Mouse (Mus musculus) kidney, adult 2 months (tissue): ENCODE results near the gene Golga2. TPM values are rescaled to one million over a fixed set of nuclear protein-coding genes. Genes with fewer than 3 reads are reported as not detected.

Experiments used
- DNase-seq: peaks from one replicate; pipeline ENCODE4 v3.0.0; 2021
- H3K27ac ChIP-seq: fragments of 200-500 bp; 2 replicates; pipeline ENCODE4 v1.5.1; 2012; ENCODE audit warnings: low read depth, low read length, control low read depth, inconsistent platforms; ENCODE audit not compliant: insufficient read depth
- H3K27me3 ChIP-seq: fragments of 200-500 bp; replicated peaks from 2 replicates; pipeline ENCODE4 v1.6.1; 2012; ENCODE audit warnings: mild to moderate bottlenecking, moderate library complexity, low read length, inconsistent platforms; ENCODE audit not compliant: control insufficient read depth, insufficient read depth
- H3K36me3 ChIP-seq: fragments of 200-500 bp; 2 replicates; pipeline ENCODE4 v1.6.1; 2012; ENCODE audit warnings: mild to moderate bottlenecking, moderate library complexity, low read length, inconsistent platforms; ENCODE audit not compliant: control insufficient read depth, insufficient read depth
- H3K4me1 ChIP-seq: fragments of 200-500 bp; 2 replicates; pipeline ENCODE4 v1.6.1; 2011; ENCODE audit warnings: low read length; ENCODE audit not compliant: control insufficient read depth, insufficient read depth
- H3K4me3 ChIP-seq: fragments of 200-500 bp; 2 replicates; pipeline ENCODE4 v1.5.1; 2011; ENCODE audit warnings: mild to moderate bottlenecking, low read depth, low read length, control low read depth; ENCODE audit not compliant: insufficient read depth
- CTCF ChIP-seq: fragments of 200-500 bp; conservative IDR thresholded peaks from 2 replicates; pipeline ENCODE4 v1.5.1; 2011; ENCODE audit warnings: low read depth, mild to moderate bottlenecking, control low read depth, low read length, moderate library complexity, mixed read lengths; ENCODE audit not compliant: insufficient read depth, insufficient read length
- POLR2A ChIP-seq: fragments of 200-500 bp; IDR thresholded peaks from one replicate; pipeline ENCODE4 v1.6.1; 2011; ENCODE audit warnings: low read depth, low read length, control low read depth
- WGBS: fragments of 180-500 bp; shearing (Covaris S2); methylation state at CpG from one replicate; pipeline ENCODE4 v1.1.7; 2018; 5-methylcytosine and 5-hydroxymethylcytosine counted together
- polyA plus RNA-seq: library from polyadenylated mRNA; depleted of rRNA; stranded (reverse); fragments of >200 nt; gene quantifications from 2 replicates; pipeline ENCODE4 v1.2.3, GENCODE M21; 2012

Gene Golga2
- polyA plus RNA-seq, 1 experiment = 31.2 TPM

- WGBS = 90% methylated on average over 10 of the region's 10 CpGs
- Histone ChIP-seq H3K4me1 (no peaks in the 10 kb centered on the region), H3K27me3 (no peaks in the 10 kb centered on the region), H3K4me3 (no peak overlapping the region), H3K36me3 (no peaks in the 10 kb centered on the region), H3K27ac (no peak overlapping the region)
- TF ChIP-seq POLR2A (no peak), CTCF (peak; percentile 34)
- no peak for DNase-seq
These were observed 15.8 kb downstream of the Golga2 start for GRCm38 (mm10) chr2:32302952-32303351.

GRCm38 (mm10) chr2:32304145-32304832 is 17.1 kb downstream of the Golga2 start:
- Histone ChIP-seq H3K4me3 (no peak overlapping the region), H3K4me1 (no peaks in the 10 kb centered on the region), H3K27ac (no peak overlapping the region), H3K27me3 (no peaks in the 10 kb centered on the region), H3K36me3 (no peaks in the 10 kb centered on the region)
- TF ChIP-seq CTCF (peak; percentile 74), POLR2A (no peak)
- 61% methylated on average over 8 of the region's 8 CpGs for WGBS
- peak; percentile 43 for DNase-seq

- TF ChIP-seq POLR2A (no peak), CTCF (no peak)
- DNase-seq = no peak
- Histone ChIP-seq H3K4me3 (no peak overlapping the region), H3K27me3 (no peaks in the 10 kb centered on the region), H3K27ac (no peak overlapping the region), H3K4me1 (no peaks in the 10 kb centered on the region), H3K36me3 (no peaks in the 10 kb centered on the region)
- 90% methylated on average over 5 of the region's 5 CpGs for WGBS
These were observed 18.5 kb downstream of the Golga2 start for GRCm38 (mm10) chr2:32305668-32306067.

GRCm38 (mm10) chr2:32306176-32306575 is 19.0 kb downstream of the Golga2 start:
- Histone ChIP-seq H3K4me3 (no peak overlapping the region), H3K36me3 (no peaks in the 10 kb centered on the region)
- no peak for TF ChIP-seq POLR2A
- TF ChIP-seq CTCF = no peak

GRCm38 (mm10) chr2:32307247-32307798 is 20.1 kb downstream of the Golga2 start:
- DNase-seq = no peak
- TF ChIP-seq POLR2A = no peak
- TF ChIP-seq CTCF = no peak
- WGBS = 74% methylated on average over 6 of the region's 6 CpGs
- Histone ChIP-seq H3K27me3 (no peaks in the 10 kb centered on the region), H3K4me3 (no peak overlapping the region), H3K4me1 (peaks cover 5% of the 10 kb centered on the region; the same call in 1 of the 2 replicates), H3K36me3 (no peaks in the 10 kb centered on the region), H3K27ac (no peak overlapping the region)

More at GRCm38 (mm10) chr2:32306176-32306575, 19.0 kb downstream of the Golga2 start:
- WGBS = 89% methylated on average over 9 of the region's 9 CpGs
- H3K27ac ChIP-seq = no peak overlapping the region
- H3K27me3 ChIP-seq = no peaks in the 10 kb centered on the region
- H3K4me1 ChIP-seq = no peaks in the 10 kb centered on the region
- DNase-seq = no peak

DNA sequence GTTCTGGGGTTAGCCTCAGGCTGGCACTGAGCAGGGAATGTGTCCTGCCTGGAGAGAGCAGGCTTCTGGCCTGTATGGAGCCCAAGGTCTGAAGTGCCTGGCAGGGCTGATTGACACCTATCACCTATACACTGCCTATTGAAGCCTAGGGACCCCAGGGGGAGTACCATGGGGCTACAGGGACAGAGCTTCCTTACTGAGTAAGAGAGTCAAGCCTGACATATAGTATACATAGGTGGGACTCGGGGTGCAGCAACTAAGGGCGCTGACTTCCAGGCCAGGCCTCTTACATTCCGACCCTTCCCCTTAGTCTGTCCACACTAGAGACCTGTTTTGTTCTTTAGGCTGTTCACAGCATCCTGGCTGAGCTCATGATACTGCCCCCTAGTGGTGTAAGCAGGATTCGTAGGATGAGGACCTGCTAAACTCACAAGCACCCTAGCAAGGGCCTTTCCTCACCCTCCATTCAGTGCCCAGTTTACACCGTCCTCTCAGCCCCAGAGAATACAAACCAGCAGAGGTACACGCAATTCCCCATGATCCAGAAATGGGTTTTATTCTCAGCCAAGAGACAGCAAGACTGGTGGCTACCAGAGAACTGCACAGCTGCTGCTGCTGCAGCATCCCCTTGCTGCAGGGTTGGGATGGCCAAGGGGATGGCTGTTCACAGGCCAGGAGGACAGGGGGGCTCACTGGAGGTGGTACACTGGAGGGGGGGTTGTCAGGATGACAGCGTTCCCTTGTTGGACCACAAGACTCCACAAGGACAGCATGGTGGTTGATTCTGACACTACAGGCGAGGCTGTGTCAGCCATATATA is 21.0 kb downstream of the Golga2 start:
- Histone ChIP-seq H3K4me1 (peaks cover 5% of the 10 kb centered on the region; the same call in 1 of the 2 replicates), H3K4me3 (no peak overlapping the region), H3K27ac (no peak overlapping the region), H3K27me3 (no peaks in the 10 kb centered on the region), H3K36me3 (no peaks in the 10 kb centered on the region)
- peak; percentile 78 for TF ChIP-seq CTCF
- TF ChIP-seq POLR2A = no peak
- peak; percentile 57 for DNase-seq
- WGBS = 63% methylated on average over 8 of the region's 8 CpGs

DNA sequence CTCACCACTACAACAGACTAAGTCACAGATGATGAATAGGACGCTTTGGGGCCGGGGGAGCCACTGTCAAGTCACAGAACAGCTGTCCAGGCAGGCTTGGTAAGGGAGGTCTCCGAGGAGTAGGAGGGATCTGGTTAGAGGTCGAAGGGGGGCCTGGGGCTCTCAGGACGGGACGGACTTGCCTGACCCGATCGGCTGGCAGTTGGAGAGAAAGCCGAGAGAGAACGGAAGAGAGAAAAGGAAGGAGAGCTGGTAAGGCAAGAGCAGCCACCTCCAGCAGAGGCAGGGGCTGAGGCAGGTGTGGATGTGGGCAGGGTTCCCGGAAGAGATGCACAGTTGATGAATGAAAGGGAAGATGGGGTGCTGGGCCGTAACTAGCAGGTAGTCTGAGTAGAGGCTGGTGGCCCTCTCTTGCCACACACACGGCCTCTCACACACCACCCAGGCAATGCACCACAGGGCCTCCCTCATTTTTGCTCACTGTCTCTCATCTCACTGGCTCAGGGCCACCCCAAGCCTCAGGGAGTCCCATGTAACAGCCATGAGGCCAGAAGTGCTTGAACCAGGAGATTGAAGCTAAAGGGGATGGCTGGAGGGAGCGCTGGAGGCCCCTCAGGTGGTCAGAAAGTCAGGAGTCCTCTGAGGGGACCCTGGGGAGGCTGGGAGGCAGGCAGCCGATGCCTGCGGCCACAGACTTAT is 21.8 kb downstream of the Golga2 start:
- Histone ChIP-seq H3K27me3 (no peaks in the 10 kb centered on the region), H3K27ac (no peak overlapping the region), H3K36me3 (no peaks in the 10 kb centered on the region), H3K4me1 (peaks cover 5% of the 10 kb centered on the region; the same call in 1 of the 2 replicates), H3K4me3 (no peak overlapping the region)
- TF ChIP-seq POLR2A = no peak
- no peak for TF ChIP-seq CTCF
- 92% methylated on average over 16 of the region's 16 CpGs for WGBS
- no peak for DNase-seq
